Mouse (Mus musculus) WW6 (cell line): ENCODE data around the gene Tpm3.

Experiments used
- DNase-seq: peaks from one replicate; pipeline ENCODE4 v3.0.0-alpha.2; 2013; ENCODE audit warnings: low read depth, low spot score

Tpm3 gene

DNA sequence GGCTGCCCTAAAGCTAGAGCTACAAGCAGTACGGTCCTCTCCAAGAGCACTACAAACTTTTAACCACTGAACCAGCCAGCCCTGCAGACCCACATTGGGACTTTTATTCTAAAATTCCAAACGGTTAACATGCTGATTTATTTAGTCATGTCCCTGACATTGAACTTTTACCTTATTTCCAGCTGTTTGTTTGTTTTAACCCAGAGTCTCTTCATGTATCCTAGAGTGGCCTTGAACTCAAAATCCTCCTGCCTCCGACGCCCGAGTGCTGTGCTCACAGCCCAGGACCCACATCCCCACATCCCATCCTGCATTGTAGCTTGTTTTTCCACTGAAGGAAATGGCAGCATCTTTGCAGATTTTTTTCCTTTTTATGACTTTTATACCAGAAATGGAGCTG, 62.5 kb downstream of the Tpm3 start:
- no peak for DNase-seq

DNA sequence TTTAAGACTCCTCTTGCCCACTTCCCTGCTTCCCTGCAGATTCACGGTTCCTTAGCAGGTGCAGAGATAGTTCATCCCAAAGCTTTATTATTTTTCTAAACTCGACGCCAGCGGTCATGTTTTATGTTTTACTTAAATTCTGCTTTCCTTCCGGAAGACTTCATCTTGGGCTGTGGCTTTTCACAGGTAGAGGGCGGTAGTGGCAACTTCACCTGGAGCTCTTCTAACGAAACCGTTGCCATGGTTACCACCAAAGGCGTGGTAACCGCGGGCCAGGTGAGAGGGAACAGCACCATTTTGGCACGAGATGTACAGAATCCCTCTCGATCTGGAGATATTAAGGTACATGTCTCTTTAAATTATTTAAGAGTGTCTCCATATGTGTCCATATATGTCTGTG, 64.2 kb downstream of the Tpm3 start:
- peak; percentile 84 for DNase-seq

DNA sequence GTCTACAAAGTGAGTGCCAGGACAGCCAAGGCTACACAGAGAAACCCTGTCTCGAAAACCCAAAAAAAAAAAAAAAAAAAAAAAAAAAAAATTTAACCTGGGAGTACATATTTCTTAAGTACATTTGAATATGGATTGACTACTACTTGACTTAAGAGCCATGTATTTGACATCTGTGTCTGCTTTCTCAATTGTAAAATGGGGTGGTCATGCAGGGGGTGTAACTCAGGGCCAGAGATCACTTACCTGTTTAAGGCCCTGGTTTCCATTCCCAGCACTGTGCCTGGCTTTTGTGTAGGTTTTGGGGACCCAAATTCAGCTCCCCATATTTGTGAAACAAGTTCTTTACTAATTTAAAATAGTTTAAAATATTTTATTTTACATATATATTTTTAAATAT, 65.2 kb downstream of the Tpm3 start:
- no peak for DNase-seq

DNA sequence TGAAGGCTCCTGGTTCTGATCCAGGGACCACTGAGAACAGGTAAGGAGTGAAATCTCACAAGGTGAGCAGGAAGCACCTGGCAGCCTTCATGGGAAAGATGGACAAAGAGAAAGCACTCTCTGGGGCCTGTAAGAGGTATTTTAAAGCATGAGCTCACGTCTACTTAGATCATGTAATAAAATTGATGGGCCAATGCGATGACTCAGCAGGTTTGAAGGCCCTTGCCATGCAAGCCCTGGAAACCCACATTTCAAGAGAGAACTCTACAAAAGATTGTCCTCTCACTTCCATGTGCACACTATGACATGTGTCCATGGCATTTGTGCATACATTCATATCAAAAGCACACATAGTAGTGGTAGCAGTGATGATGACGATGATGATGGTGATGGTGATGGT, 67.5 kb downstream of the Tpm3 start:
- DNase-seq = no peak

DNA sequence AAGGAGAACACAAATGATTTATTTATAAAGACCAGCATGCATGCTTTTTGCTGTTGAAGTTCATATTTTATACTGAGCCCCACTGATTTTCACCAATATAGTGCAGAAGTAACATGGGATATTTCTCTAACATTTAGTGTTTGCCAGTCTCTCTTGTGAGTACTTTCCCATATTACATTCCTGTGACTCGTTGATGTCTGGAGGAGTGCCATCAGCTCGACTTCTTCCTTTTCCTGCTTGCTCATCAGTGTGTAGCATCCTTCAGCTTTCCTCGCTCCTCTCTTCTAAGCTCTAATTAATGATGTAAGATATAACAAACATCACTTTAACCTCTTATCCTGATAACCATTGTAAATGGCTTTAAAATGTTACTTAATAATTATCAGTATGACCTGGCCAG, 73.0 kb downstream of the Tpm3 start:
- DNase-seq = no peak

DNA sequence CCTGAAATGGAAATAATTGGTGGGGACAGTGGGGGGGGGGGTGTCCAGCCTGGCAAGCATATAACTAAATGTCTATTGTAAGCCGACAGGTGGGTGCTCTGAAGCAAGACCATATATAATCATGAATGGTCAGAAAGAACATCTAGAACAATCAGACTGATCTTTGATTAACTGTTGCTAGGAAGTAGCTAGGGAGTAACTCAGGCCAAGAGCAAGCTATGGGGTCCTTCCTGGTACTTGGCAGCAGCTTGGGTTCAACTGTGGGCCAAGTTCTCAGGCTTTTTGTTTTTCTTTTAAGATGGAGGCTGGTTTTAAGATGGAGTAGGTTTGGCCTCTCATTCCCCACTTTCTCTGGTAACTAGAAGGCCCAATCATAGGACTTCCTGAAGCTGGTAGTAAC, 74.2 kb downstream of the Tpm3 start:
- DNase-seq = no peak
